Mouse (Mus musculus): ENCODE measurements around the gene Hspe1. TPM values are rescaled to one million over a fixed set of nuclear protein-coding genes. Genes with fewer than 3 reads are reported as not detected.
"Not testable (repeated sequence)": the region's sequence is repeated elsewhere in the genome, so short reads cannot be mapped to it uniquely, and the experiment has no call there.

The Hspe1 gene
- total RNA-seq, 2 experiments from 2014 or later = 83.9 to 93.0 TPM

- DNase-seq (ENCODE audit: low spot score) = no peak
Observed at GRCm38 (mm10) chr1:55082106-55082505, 5.8 kb upstream of the Hspe1 start.

GRCm38 (mm10) chr1:55085781-55086366 lies 2.1 kb upstream of the Hspe1 start:
- DNase-seq (ENCODE audit: low spot score) = no peak

GRCm38 (mm10) chr1:55086868-55087400 lies 998 bp upstream of the Hspe1 start:
- DNase-seq (ENCODE audit: low spot score) = no peak

GRCm38 (mm10) chr1:55087401-55087904 lies 479 bp upstream of the Hspe1 start:
- DNase-seq (ENCODE audit: low spot score) = peak; percentile 64

GRCm38 (mm10) chr1:55088611-55089497 lies 922 bp downstream of the Hspe1 start:
- DNase-seq (ENCODE audit: low spot score) = no peak

- DNase-seq (ENCODE audit: low spot score) = no peak
Observed at GRCm38 (mm10) chr1:55089498-55090064, 1.6 kb downstream of the Hspe1 start.

GRCm38 (mm10) chr1:55092056-55092455 lies 4.1 kb downstream of the Hspe1 start:
- DNase-seq (ENCODE audit: low spot score) = no peak

- no peak for DNase-seq (ENCODE audit: low spot score)
Observed at GRCm38 (mm10) chr1:55092469-55092868, 4.5 kb downstream of the Hspe1 start.

GRCm38 (mm10) chr1:55106919-55107585 lies 19.1 kb downstream of the Hspe1 start:
- DNase-seq (ENCODE audit: low spot score) = no peak

GRCm38 (mm10) chr1:55107644-55108043 lies 19.7 kb downstream of the Hspe1 start:
- DNase-seq (ENCODE audit: low spot score) = no peak

GRCm38 (mm10) chr1:55108473-55108872 lies 20.5 kb downstream of the Hspe1 start:
- no peak for DNase-seq (ENCODE audit: low spot score)

- no peak for DNase-seq (ENCODE audit: low spot score)
Observed at GRCm38 (mm10) chr1:55109066-55109766, 21.3 kb downstream of the Hspe1 start.

GRCm38 (mm10) chr1:55123046-55123445 lies 35.1 kb downstream of the Hspe1 start:
- no peak for DNase-seq (ENCODE audit: low spot score)

- no peak for DNase-seq (ENCODE audit: low spot score)
Observed at GRCm38 (mm10) chr1:55123561-55123960, 35.6 kb downstream of the Hspe1 start.

- DNase-seq (ENCODE audit: low spot score) = not testable (repeated sequence)
Observed at GRCm38 (mm10) chr1:55124136-55124535, 36.2 kb downstream of the Hspe1 start.

GRCm38 (mm10) chr1:55129716-55130115 lies 41.8 kb downstream of the Hspe1 start:
- DNase-seq (ENCODE audit: low spot score) = no peak

- no peak for DNase-seq (ENCODE audit: low spot score)
Observed at GRCm38 (mm10) chr1:55130190-55130916, 42.4 kb downstream of the Hspe1 start.

GRCm38 (mm10) chr1:55130943-55131401 lies 43.0 kb downstream of the Hspe1 start, which contains the start of gene Mob4:
Gene Mob4, plus strand, starts transcription at chr1:55131231.
- DNase-seq (ENCODE audit: low spot score) = peak; percentile 91

GRCm38 (mm10) chr1:55131424-55132014 lies 43.6 kb downstream of the Hspe1 start:
- no peak for DNase-seq (ENCODE audit: low spot score)

GRCm38 (mm10) chr1:55132308-55132707 lies 44.4 kb downstream of the Hspe1 start:
- DNase-seq (ENCODE audit: low spot score) = no peak
